Mouse (Mus musculus): ENCODE results near the gene Wfdc5. TPM values are rescaled to one million over a fixed set of nuclear protein-coding genes. Genes with fewer than 3 reads are reported as not detected.
"Not testable (repeated sequence)": the region's sequence is repeated elsewhere in the genome, so short reads cannot be mapped to it uniquely, and the experiment has no call there.

The Wfdc5 gene
- not detected for total RNA-seq (2022)

GRCm38 (mm10) chr2:164182692-164183255, at the start of gene Wfdc5:
Gene Wfdc5 (minus strand): TSS chr2:164182742.
- no peak for DNase-seq (ENCODE audit: low spot score)

- no peak for DNase-seq (ENCODE audit: low spot score)
Measured at GRCm38 (mm10) chr2:164228361-164229070, 46.0 kb upstream of the Wfdc5 start.

GRCm38 (mm10) chr2:164221522-164221921, 39.0 kb upstream of the Wfdc5 start, which contains the start of gene Wfdc15b:
Gene Wfdc15b (minus strand): TSS chr2:164221660.
- no peak for DNase-seq (ENCODE audit: low spot score)

GRCm38 (mm10) chr2:164219295-164219694, 36.8 kb upstream of the Wfdc5 start:
- no peak for DNase-seq (ENCODE audit: low spot score)

GRCm38 (mm10) chr2:164212711-164213110, 30.2 kb upstream of the Wfdc5 start:
- no peak for DNase-seq (ENCODE audit: low spot score)

- no peak for DNase-seq (ENCODE audit: low spot score)
Measured at GRCm38 (mm10) chr2:164210892-164211291, 28.4 kb upstream of the Wfdc5 start.

GRCm38 (mm10) chr2:164206676-164207075, 24.1 kb upstream of the Wfdc5 start:
- DNase-seq (ENCODE audit: low spot score), result no peak

GRCm38 (mm10) chr2:164206011-164206410, 23.5 kb upstream of the Wfdc5 start:
- DNase-seq (ENCODE audit: low spot score), result not testable (repeated sequence)

- no peak for DNase-seq (ENCODE audit: low spot score)
Measured at GRCm38 (mm10) chr2:164199626-164200327, 17.2 kb upstream of the Wfdc5 start, which contains the start of gene Wfdc15a. Gene Wfdc15a (minus strand): TSS chr2:164200130.

- no peak for DNase-seq (ENCODE audit: low spot score)
Measured at GRCm38 (mm10) chr2:164196700-164196990, 14.1 kb upstream of the Wfdc5 start.

GRCm38 (mm10) chr2:164195971-164196699, 13.6 kb upstream of the Wfdc5 start:
- DNase-seq (ENCODE audit: low spot score), result no peak

GRCm38 (mm10) chr2:164194959-164195630, 12.6 kb upstream of the Wfdc5 start:
- no peak for DNase-seq (ENCODE audit: low spot score)

- no peak for DNase-seq (ENCODE audit: low spot score)
Measured at GRCm38 (mm10) chr2:164192279-164192678, 9.7 kb upstream of the Wfdc5 start.

- DNase-seq (ENCODE audit: low spot score), result no peak
Measured at GRCm38 (mm10) chr2:164190576-164190975, 8.0 kb upstream of the Wfdc5 start, which contains the start of gene Wfdc12. Gene Wfdc12 (minus strand): TSS chr2:164190608.

- DNase-seq (ENCODE audit: low spot score), result no peak
Measured at GRCm38 (mm10) chr2:164188722-164189121, 6.2 kb upstream of the Wfdc5 start.

- DNase-seq (ENCODE audit: low spot score), result no peak
Measured at GRCm38 (mm10) chr2:164184145-164184719, 1.7 kb upstream of the Wfdc5 start.

GRCm38 (mm10) chr2:164183340-164183739, 798 bp upstream of the Wfdc5 start:
- DNase-seq (ENCODE audit: low spot score), result no peak

- DNase-seq (ENCODE audit: low spot score), result no peak
Measured at GRCm38 (mm10) chr2:164180770-164181169, 1.8 kb downstream of the Wfdc5 start.

- DNase-seq (ENCODE audit: low spot score), result peak; percentile 17
Measured at GRCm38 (mm10) chr2:164180124-164180523, 2.4 kb downstream of the Wfdc5 start.

- no peak for DNase-seq (ENCODE audit: low spot score)
Measured at GRCm38 (mm10) chr2:164177831-164178230, 4.7 kb downstream of the Wfdc5 start.

- no peak for DNase-seq (ENCODE audit: low spot score)
Measured at GRCm38 (mm10) chr2:164175850-164176249, 6.7 kb downstream of the Wfdc5 start.

Measured in heart, adult 8-10 months (tissue).